Mouse (Mus musculus): ENCODE results near the gene Mylk.
"Not testable (repeated sequence)": the region's sequence is repeated elsewhere in the genome, so short reads cannot be mapped to it uniquely, and the experiment has no call there.

Mylk gene

GRCm38 (mm10) chr16:34745065-34745585, at the start of gene Mylk:
Gene Mylk (plus strand): TSS chr16:34745210.
- DNase-seq (ENCODE audit: low spot score) = peak; percentile 67

- DNase-seq (ENCODE audit: low spot score) = not testable (repeated sequence)
Observed at GRCm38 (mm10) chr16:34698721-34699120, 46.3 kb upstream of the Mylk start.

- DNase-seq (ENCODE audit: low spot score) = peak; percentile 26
Observed at GRCm38 (mm10) chr16:34700165-34700827, 44.7 kb upstream of the Mylk start.

GRCm38 (mm10) chr16:34700828-34701216, 44.2 kb upstream of the Mylk start:
- no peak for DNase-seq (ENCODE audit: low spot score)

GRCm38 (mm10) chr16:34706019-34706418, 39.0 kb upstream of the Mylk start:
- no peak for DNase-seq (ENCODE audit: low spot score)

- DNase-seq (ENCODE audit: low spot score) = no peak
Observed at GRCm38 (mm10) chr16:34706487-34706946, 38.5 kb upstream of the Mylk start.

GRCm38 (mm10) chr16:34711481-34711880, 33.5 kb upstream of the Mylk start:
- DNase-seq (ENCODE audit: low spot score) = no peak

GRCm38 (mm10) chr16:34725156-34725555, 19.9 kb upstream of the Mylk start:
- DNase-seq (ENCODE audit: low spot score) = no peak

- DNase-seq (ENCODE audit: low spot score) = not testable (repeated sequence)
Observed at GRCm38 (mm10) chr16:34728610-34729009, 16.4 kb upstream of the Mylk start.

- DNase-seq (ENCODE audit: low spot score) = no peak
Observed at GRCm38 (mm10) chr16:34729371-34729770, 15.6 kb upstream of the Mylk start.

- no peak for DNase-seq (ENCODE audit: low spot score)
Observed at GRCm38 (mm10) chr16:34738656-34739233, 6.3 kb upstream of the Mylk start.

GRCm38 (mm10) chr16:34742930-34743329, 2.1 kb upstream of the Mylk start:
- DNase-seq (ENCODE audit: low spot score) = no peak

- DNase-seq (ENCODE audit: low spot score) = no peak
Observed at GRCm38 (mm10) chr16:34748081-34748720, 3.2 kb downstream of the Mylk start.

GRCm38 (mm10) chr16:34749536-34749935, 4.5 kb downstream of the Mylk start:
- DNase-seq (ENCODE audit: low spot score) = no peak

GRCm38 (mm10) chr16:34752026-34752425, 7.0 kb downstream of the Mylk start:
- no peak for DNase-seq (ENCODE audit: low spot score)

GRCm38 (mm10) chr16:34752977-34753376, 8.0 kb downstream of the Mylk start:
- no peak for DNase-seq (ENCODE audit: low spot score)

GRCm38 (mm10) chr16:34756991-34757390, 12.0 kb downstream of the Mylk start:
- no peak for DNase-seq (ENCODE audit: low spot score)

- DNase-seq (ENCODE audit: low spot score) = no peak
Observed at GRCm38 (mm10) chr16:34758205-34758604, 13.2 kb downstream of the Mylk start.

GRCm38 (mm10) chr16:34763959-34764591, 19.1 kb downstream of the Mylk start:
- no peak for DNase-seq (ENCODE audit: low spot score)

- no peak for DNase-seq (ENCODE audit: low spot score)
Observed at GRCm38 (mm10) chr16:34765666-34766065, 20.7 kb downstream of the Mylk start.

- DNase-seq (ENCODE audit: low spot score) = no peak
Observed at GRCm38 (mm10) chr16:34766193-34766592, 21.2 kb downstream of the Mylk start.

- no peak for DNase-seq (ENCODE audit: low spot score)
Observed at GRCm38 (mm10) chr16:34767443-34767842, 22.4 kb downstream of the Mylk start.

GRCm38 (mm10) chr16:34768436-34768835, 23.4 kb downstream of the Mylk start:
- no peak for DNase-seq (ENCODE audit: low spot score)
